Mouse (Mus musculus) liver, embryonic 16.5 days (tissue): Measurements from ENCODE around the gene Lrrc28. TPM values are rescaled to one million over a fixed set of nuclear protein-coding genes. Genes with fewer than 3 reads are reported as not detected.

Experiments
- ATAC-seq: fragments of 200-750 bp; cut with Nextera tagmentation; 2 replicates; pipeline ENCODE4 v1.8.0; 2017; ENCODE audit warnings: low read depth, mild to moderate bottlenecking, moderate number of reproducible peaks, moderate library complexity
- H3K27ac ChIP-seq: fragments of 300-500 bp; sonication (generic); 2 replicates; pipeline ENCODE4 v1.5.1; 2014; ENCODE audit warnings: mild to moderate bottlenecking, low read length
- H3K27me3 ChIP-seq: fragments of 300-500 bp; sonication (generic); 2 replicates; pipeline ENCODE4 v1.6.1; 2014; ENCODE audit warnings: low read depth, low read length, mixed read lengths; ENCODE audit not compliant: control insufficient read depth, insufficient read depth
- H3K36me3 ChIP-seq: fragments of 300-500 bp; sonication (generic); 2 replicates; pipeline ENCODE4 v1.6.1; 2014; ENCODE audit warnings: mild to moderate bottlenecking; ENCODE audit not compliant: control insufficient read depth, insufficient read depth
- H3K4me1 ChIP-seq: fragments of 300-500 bp; sonication (generic); 2 replicates; pipeline ENCODE4 v1.6.1; 2014; ENCODE audit warnings: low read depth, low read length, mixed read lengths; ENCODE audit not compliant: control insufficient read depth
- H3K4me2 ChIP-seq: fragments of 300-500 bp; sonication (generic); 2 replicates; pipeline ENCODE4 v1.6.1; 2014; ENCODE audit warnings: low read depth, low read length, mixed read lengths
- H3K4me3 ChIP-seq: fragments of 300-500 bp; sonication (generic); 2 replicates; pipeline ENCODE4 v1.5.1; 2014; ENCODE audit warnings: low read depth, mild to moderate bottlenecking, low read length
- H3K9ac ChIP-seq: fragments of 300-500 bp; sonication (generic); 2 replicates; pipeline ENCODE4 v1.6.1; 2014; ENCODE audit warnings: low read depth, low read length
- H3K9me3 ChIP-seq: fragments of 300-500 bp; sonication (generic); replicated peaks from 2 replicates; pipeline ENCODE4 v1.6.1; 2016; ENCODE audit warnings: low read length; ENCODE audit not compliant: control insufficient read depth
- WGBS: fragments of 180-500 bp; shearing (Covaris S2); extraction: QIAGEN DNeasy Blood & Tissue Kit; methylation state at CpG from one replicate; pipeline ENCODE4 v1.1.7; 2014; ENCODE audit not compliant: insufficient replicate concordance; 5-methylcytosine and 5-hydroxymethylcytosine counted together
- polyA plus RNA-seq: library from polyadenylated mRNA; unstranded; fragments of >200 nt; fragmentation: Nextera tagmentation; extraction: Ambion mirVana; gene quantifications from 2 replicates; pipeline ENCODE4 v1.2.1, GENCODE M21; 2015

Lrrc28 gene
- polyA plus RNA-seq, 1 experiment from 2014 or later, result 5.3 TPM

GRCm38 (mm10) chr7:67593902-67594301 is 51.2 kb downstream of the Lrrc28 start:
- 63% methylated on average over 6 of the region's 6 CpGs for WGBS
- H3K9ac ChIP-seq, result no peak overlapping the region
- no peaks in the 10 kb centered on the region for H3K9me3 ChIP-seq
- no peak for ATAC-seq
- no peak overlapping the region for H3K4me2 ChIP-seq
- H3K4me1 ChIP-seq, result no peaks in the 10 kb centered on the region
- H3K27ac ChIP-seq, result no peak overlapping the region
- H3K36me3 ChIP-seq, result no peaks in the 10 kb centered on the region
- no peak overlapping the region for H3K4me3 ChIP-seq
- no peaks in the 10 kb centered on the region for H3K27me3 ChIP-seq

DNA sequence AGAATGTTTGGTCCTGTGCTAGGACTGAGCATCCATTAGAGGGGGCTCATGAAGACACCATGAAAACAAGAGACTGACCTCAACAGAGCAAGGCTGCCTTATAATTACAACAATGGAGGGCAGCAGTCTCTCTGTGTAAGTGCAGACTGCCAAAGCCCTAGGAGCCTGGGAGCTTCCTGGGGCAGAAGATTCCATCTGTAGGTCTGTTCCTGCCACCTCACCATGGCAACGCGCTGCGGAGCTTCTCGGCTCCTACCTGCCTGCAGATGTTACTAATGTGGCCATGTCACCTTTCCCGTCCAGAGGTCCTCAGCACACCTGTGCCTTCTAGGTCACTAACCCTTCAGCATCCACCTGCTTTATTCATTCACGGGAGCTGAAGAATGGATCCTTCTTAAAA is 52.4 kb downstream of the Lrrc28 start:
- Histone ChIP-seq H3K4me1 (no peaks in the 10 kb centered on the region), H3K4me3 (no peak overlapping the region), H3K9ac (no peak overlapping the region), H3K27ac (no peak overlapping the region), H3K27me3 (no peaks in the 10 kb centered on the region), H3K36me3 (no peaks in the 10 kb centered on the region), H3K4me2 (no peak overlapping the region), H3K9me3 (no peaks in the 10 kb centered on the region)
- no peak for ATAC-seq
- WGBS, result 86% methylated on average over 6 of the region's 6 CpGs

DNA sequence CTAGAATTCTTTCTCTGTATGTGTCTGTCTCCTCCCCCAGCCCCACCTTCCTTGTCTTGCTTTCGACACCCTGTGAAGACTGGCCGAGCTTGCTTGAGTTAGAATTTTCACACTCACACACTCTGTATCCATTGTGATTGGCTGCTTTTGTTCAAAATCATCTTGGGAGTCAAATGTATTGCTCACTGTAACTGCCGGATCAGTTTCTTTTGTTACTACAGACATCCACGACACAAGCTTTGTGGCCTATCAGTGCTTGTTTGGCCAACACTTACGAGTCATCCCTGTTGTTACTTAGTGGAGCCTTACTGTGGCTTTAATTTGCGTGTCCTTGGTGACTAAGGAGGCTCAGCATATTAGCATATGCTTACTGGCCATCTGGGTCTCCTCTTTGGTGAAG is 56.3 kb downstream of the Lrrc28 start:
- no peak overlapping the region for H3K27ac ChIP-seq
- no peaks in the 10 kb centered on the region for H3K4me1 ChIP-seq
- H3K27me3 ChIP-seq, result no peaks in the 10 kb centered on the region
- H3K4me2 ChIP-seq, result no peak overlapping the region
- no peak overlapping the region for H3K9ac ChIP-seq
- 66% methylated on average over 6 of the region's 6 CpGs for WGBS
- no peak for ATAC-seq
- no peaks in the 10 kb centered on the region for H3K9me3 ChIP-seq
- H3K36me3 ChIP-seq, result no peaks in the 10 kb centered on the region
- H3K4me3 ChIP-seq, result no peak overlapping the region

DNA sequence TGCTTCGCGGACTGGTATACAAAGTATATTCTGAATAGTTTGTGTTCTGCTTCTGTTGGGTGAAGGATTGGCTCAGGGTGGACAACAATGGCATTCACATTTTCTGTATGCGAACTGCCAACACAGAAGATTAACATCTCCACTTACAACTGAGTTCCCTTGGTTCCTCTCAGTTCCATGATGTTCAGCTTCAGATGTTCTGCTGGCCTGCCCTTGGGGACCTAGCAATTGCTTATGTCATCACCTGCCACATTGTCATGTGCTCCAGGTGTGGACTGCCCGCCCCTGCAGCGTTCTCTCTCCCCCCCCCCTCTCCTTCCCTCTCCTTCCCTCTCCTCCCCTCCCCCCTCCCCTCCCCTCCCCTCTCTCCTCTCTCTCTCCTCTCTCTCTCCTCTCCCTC is 58.6 kb downstream of the Lrrc28 start:
- no peak overlapping the region for H3K27ac ChIP-seq
- no peak overlapping the region for H3K4me2 ChIP-seq
- H3K9me3 ChIP-seq, result no peaks in the 10 kb centered on the region
- no peak for ATAC-seq
- H3K27me3 ChIP-seq, result no peaks in the 10 kb centered on the region
- 59% methylated on average over 5 of the region's 5 CpGs for WGBS
- H3K36me3 ChIP-seq, result no peaks in the 10 kb centered on the region
- no peak overlapping the region for H3K4me3 ChIP-seq
- no peaks in the 10 kb centered on the region for H3K4me1 ChIP-seq
- H3K9ac ChIP-seq, result no peak overlapping the region

DNA sequence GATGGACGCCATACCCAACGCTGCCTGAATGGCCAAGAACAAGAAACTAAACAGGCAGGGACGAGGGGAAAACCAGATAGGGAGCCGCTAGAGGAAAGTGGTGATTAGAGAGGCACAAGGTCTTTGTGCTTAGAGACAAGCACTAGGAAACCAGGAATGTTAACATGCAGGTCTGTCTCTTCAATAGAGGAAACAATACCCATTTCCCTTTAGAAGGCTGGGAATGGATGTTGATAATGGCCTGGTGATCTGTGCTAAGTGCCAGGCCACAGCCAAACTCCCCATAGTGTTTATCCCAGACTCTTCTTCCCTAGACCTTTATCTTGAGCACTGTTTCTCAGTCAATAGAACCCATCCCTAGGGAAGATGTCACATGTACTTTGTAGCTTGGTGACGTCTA is 61.2 kb downstream of the Lrrc28 start:
- Histone ChIP-seq H3K9ac (no peak overlapping the region), H3K4me3 (no peak overlapping the region), H3K9me3 (no peaks in the 10 kb centered on the region), H3K27ac (no peak overlapping the region), H3K27me3 (no peaks in the 10 kb centered on the region), H3K4me2 (no peak overlapping the region), H3K36me3 (no peaks in the 10 kb centered on the region), H3K4me1 (no peaks in the 10 kb centered on the region)
- 49% methylated on average over 5 of the region's 5 CpGs for WGBS
- ATAC-seq, result no peak

GRCm38 (mm10) chr7:67578783-67579482 is 66.1 kb downstream of the Lrrc28 start:
- WGBS, result 48% methylated on average over 7 of the region's 7 CpGs
- no peak overlapping the region for H3K4me3 ChIP-seq
- no peak overlapping the region for H3K27ac ChIP-seq

DNA sequence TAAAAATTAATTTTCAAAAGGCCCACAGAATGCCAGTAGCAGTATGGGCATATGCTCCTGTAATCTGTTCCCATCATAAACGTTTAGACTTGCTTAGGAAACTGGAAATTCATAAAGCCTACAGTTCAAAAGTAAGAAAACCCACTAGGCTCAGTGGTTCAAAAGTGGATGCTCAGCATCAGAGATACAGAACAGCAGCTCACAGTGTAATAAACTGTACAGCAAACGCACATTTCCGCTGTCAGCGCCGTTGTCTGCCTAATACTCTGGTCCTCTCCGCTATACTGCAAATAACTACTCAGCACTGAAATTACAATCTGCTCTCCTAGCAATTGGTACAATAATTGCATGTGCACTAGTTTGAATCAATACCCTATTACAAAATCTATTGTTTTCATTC is 67.0 kb downstream of the Lrrc28 start:
- Histone ChIP-seq H3K27ac (no peak overlapping the region), H3K9ac (no peak overlapping the region), H3K27me3 (no peaks in the 10 kb centered on the region), H3K36me3 (no peaks in the 10 kb centered on the region), H3K4me3 (no peak overlapping the region), H3K9me3 (no peaks in the 10 kb centered on the region), H3K4me1 (no peaks in the 10 kb centered on the region), H3K4me2 (no peak overlapping the region)
- 75% methylated on average over 6 of the region's 6 CpGs for WGBS
- no peak for ATAC-seq

More at GRCm38 (mm10) chr7:67578783-67579482, 66.1 kb downstream of the Lrrc28 start:
- Histone ChIP-seq H3K27me3 (no peaks in the 10 kb centered on the region), H3K9ac (no peak overlapping the region), H3K9me3 (no peaks in the 10 kb centered on the region), H3K36me3 (no peaks in the 10 kb centered on the region), H3K4me1 (no peaks in the 10 kb centered on the region), H3K4me2 (no peak overlapping the region)
- no peak for ATAC-seq

DNA sequence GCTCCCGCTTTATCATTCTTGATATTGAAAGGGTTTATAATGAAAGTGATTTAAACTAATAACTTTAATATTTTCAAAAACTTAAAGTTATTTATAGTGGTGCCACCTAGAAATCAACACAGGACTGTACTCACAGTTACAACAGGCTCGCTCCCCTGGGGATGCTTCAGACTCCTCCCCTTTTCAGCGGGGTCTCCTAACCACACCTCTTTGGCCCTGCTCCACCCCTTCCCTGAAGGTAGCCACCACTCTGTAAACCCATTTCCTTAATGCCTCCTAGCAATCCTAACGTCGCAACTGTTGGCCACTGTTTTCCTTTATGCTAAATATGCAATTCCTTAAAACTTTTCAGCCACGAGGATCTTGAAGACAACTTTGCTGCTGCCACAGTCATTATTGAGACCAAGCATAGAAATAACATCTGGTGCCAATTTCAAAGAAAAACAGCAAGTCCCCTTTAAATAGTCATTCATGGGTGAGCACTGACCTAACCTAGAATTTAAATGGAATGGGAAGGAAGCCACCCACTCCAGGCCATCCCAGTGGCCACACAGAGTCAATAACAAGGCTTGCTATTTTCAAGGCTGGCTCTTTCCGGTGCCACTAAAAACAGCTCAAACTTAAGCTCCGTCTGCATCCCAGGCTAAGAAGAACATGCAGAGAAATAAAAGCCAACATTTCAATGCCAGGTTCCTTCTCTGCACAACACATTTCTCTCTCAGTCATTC is 78.4 kb downstream of the Lrrc28 start:
- H3K4me1 ChIP-seq, result no peaks in the 10 kb centered on the region
- H3K27ac ChIP-seq, result no peak overlapping the region
- H3K27me3 ChIP-seq, result no peaks in the 10 kb centered on the region
- H3K4me3 ChIP-seq, result no peak overlapping the region
- 60% methylated on average over 8 of the region's 8 CpGs for WGBS
- no peaks in the 10 kb centered on the region for H3K36me3 ChIP-seq
- H3K4me2 ChIP-seq, result no peak overlapping the region
- no peak overlapping the region for H3K9ac ChIP-seq
- H3K9me3 ChIP-seq, result no peaks in the 10 kb centered on the region
- ATAC-seq, result no peak

DNA sequence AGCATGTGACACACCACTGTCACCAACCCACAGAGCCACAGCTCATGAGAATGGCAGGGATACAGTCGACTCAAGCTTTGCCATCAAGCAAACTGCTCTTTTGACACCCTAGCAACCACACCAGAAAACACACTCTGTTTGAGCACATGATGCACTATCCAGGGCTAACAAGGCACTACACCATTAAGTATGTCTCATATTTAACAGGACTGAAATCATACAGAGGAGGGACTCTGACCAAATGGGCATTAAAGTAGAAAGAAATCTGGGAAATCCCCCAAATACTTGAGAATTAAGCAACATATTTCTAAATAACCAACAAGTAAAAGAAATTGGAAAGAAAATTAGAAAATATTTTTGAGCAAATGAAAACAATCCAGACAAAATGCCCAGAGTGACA is 79.9 kb downstream of the Lrrc28 start:
- no peak overlapping the region for H3K27ac ChIP-seq
- H3K4me3 ChIP-seq, result no peak overlapping the region
- no peaks in the 10 kb centered on the region for H3K9me3 ChIP-seq
- WGBS, result 62% methylated on average over 1 of the region's 1 CpGs
- H3K4me2 ChIP-seq, result no peak overlapping the region
- H3K36me3 ChIP-seq, result no peaks in the 10 kb centered on the region
- no peaks in the 10 kb centered on the region for H3K27me3 ChIP-seq
- H3K4me1 ChIP-seq, result no peaks in the 10 kb centered on the region
- ATAC-seq, result no peak
- no peak overlapping the region for H3K9ac ChIP-seq
